8 mouse cellular contexts compared by ENCODE assay signal in the genomic region with DNA sequence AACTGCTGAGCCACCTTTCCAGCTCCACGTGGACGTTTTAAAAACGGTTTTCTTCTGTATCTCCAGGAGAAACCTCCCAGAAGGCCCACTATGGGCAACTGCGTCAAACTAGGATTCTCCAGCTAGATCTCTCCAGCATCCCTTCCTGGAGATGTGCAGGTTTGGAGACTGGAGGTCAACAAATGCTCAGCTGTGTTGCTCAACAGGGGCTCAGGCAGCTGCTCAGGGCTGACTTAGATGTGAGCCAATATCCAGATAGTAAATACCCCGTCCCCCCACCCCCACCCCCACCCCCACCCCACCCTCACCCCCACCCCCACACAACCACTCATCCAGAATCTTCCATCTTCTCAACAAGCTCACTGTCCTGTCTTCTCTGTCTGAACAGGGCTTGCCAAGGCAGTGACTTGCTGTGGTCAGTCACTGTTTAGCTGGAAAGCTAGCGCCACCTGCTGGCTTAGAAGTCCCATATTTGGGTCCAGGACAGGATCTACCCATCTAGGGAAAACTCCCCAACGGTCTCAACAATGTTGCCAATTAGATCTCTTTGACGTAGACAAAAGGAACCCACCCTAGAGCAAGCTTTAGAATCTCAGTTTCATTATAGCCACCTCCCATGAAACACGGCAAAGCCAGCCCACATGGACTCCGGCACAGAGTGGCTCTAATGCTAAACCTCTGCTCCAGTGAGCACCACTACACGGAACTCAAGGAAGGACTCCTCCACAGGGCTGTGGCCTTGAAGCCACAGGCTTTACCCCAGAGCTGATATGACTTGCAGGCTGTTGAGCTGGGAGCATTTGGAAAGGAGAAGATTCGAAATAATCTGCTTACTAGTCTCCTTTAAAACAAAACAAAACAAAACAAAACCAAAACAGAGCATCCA.
DNase-seq lines count a peak whose midpoint lies in the region; ATAC-seq and TF ChIP-seq lines count a peak whose summit lies in the region.

No protein-coding gene starts in this region.

- no peak overlapping the region for H3K4me3 ChIP-seq in embryonic facial prominence, embryonic 12.5 days
- H3K4me3 ChIP-seq in kidney, embryonic 15.5 days (replicated peaks): no peak overlapping the region
- H3K4me3 ChIP-seq in liver, postnatal 0 days (ENCODE audit: low read depth, low read length): no peak overlapping the region
- H3K4me3 ChIP-seq in olfactory bulb, adult 2 months (ENCODE audit: insufficient read depth, low read depth, low read length): no peak overlapping the region

- ATAC-seq in embryonic facial prominence, embryonic 12.5 days (ENCODE audit: insufficient number of reproducible peaks, insufficient read depth, low FRiP score, low TSS enrichment): peak; percentile 72; the same call in 1 of the 2 replicates
- peak; percentile 65; the same call in 1 of the 2 replicates for ATAC-seq in kidney, embryonic 15.5 days (replicated peaks; ENCODE audit: low FRiP score)
- 0 out of 2 replicates have a peak, but pooled peaks have one; percentile 38 for ATAC-seq in liver, postnatal 0 days

- 0 out of 2 replicates have a peak, but pooled peaks cover 4% of the 10 kb centered on the region for H3K4me1 ChIP-seq in embryonic facial prominence, embryonic 12.5 days
- peaks cover 7% of the 10 kb centered on the region for H3K4me1 ChIP-seq in kidney, embryonic 15.5 days
- no peaks in the 10 kb centered on the region for H3K4me1 ChIP-seq in liver, postnatal 0 days (ENCODE audit: insufficient read depth)
- no peaks in the 10 kb centered on the region; the same call in 1 of the 2 replicates for H3K4me1 ChIP-seq in olfactory bulb, adult 2 months (ENCODE audit: control insufficient read depth, insufficient read depth, low read length)

- H3K36me3 ChIP-seq in embryonic facial prominence, embryonic 12.5 days: no peaks in the 10 kb centered on the region
- no peaks in the 10 kb centered on the region for H3K36me3 ChIP-seq in kidney, embryonic 15.5 days
- no peaks in the 10 kb centered on the region for H3K36me3 ChIP-seq in liver, postnatal 0 days (replicated peaks; ENCODE audit: insufficient read depth, low read length)

- peak; percentile 86 for TF ChIP-seq CTCF in liver, postnatal 0 days (IDR thresholded peaks at IDR 0.05; ENCODE audit: low read depth)
- TF ChIP-seq CTCF in olfactory bulb, adult 2 months (IDR thresholded peaks at IDR 0.05; ENCODE audit: insufficient read depth, low read depth, low read length): 0 out of 2 replicates have a peak, but pooled peaks have one; percentile 27

- TF ChIP-seq POLR2A in olfactory bulb, adult 2 months (IDR thresholded peaks at IDR 0.05; ENCODE audit: insufficient read depth, low read depth, low read length): no peak

- no peak overlapping the region for H3K27ac ChIP-seq in embryonic facial prominence, embryonic 12.5 days
- H3K27ac ChIP-seq in kidney, embryonic 15.5 days: no peak overlapping the region
- H3K27ac ChIP-seq in liver, postnatal 0 days (ENCODE audit: low read depth): no peak overlapping the region
- H3K27ac ChIP-seq in olfactory bulb, adult 2 months (ENCODE audit: insufficient read depth, low read depth, low read length): no peak overlapping the region

- no peaks in the 10 kb centered on the region for H3K9me3 ChIP-seq in embryonic facial prominence, embryonic 12.5 days
- H3K9me3 ChIP-seq in kidney, embryonic 15.5 days (replicated peaks): no peaks in the 10 kb centered on the region
- H3K9me3 ChIP-seq in liver, postnatal 0 days (ENCODE audit: low read length): no peaks in the 10 kb centered on the region

- 0 out of 2 replicates have a peak, but pooled peaks cover 3% of the 10 kb centered on the region for H3K27me3 ChIP-seq in embryonic facial prominence, embryonic 12.5 days
- no peaks in the 10 kb centered on the region for H3K27me3 ChIP-seq in kidney, embryonic 15.5 days
- H3K27me3 ChIP-seq in liver, postnatal 0 days (ENCODE audit: insufficient read depth, low read length): no peaks in the 10 kb centered on the region

- H3K9ac ChIP-seq in embryonic facial prominence, embryonic 12.5 days: no peak overlapping the region
- no peak overlapping the region for H3K9ac ChIP-seq in kidney, embryonic 15.5 days
- H3K9ac ChIP-seq in liver, postnatal 0 days (replicated peaks): no peak overlapping the region

- WGBS in embryonic facial prominence, embryonic 12.5 days: 45% methylated on average over 12 of the region's 12 CpGs
- WGBS in kidney, embryonic 15.5 days: 46% methylated on average over 12 of the region's 12 CpGs
- 47% methylated on average over 12 of the region's 12 CpGs for WGBS in liver, postnatal 0 days (ENCODE audit: insufficient replicate concordance)
- 42% methylated on average over 12 of the region's 12 CpGs for WGBS in olfactory bulb, adult 2 months

- TF ChIP-seq EP300 in liver, postnatal 0 days (IDR thresholded peaks at IDR 0.05; ENCODE audit: low read depth): no peak

- no peak overlapping the region for H3K4me2 ChIP-seq in embryonic facial prominence, embryonic 12.5 days (replicated peaks)
- H3K4me2 ChIP-seq in kidney, embryonic 15.5 days: no peak overlapping the region
- H3K4me2 ChIP-seq in liver, postnatal 0 days (ENCODE audit: low read depth, low read length): no peak overlapping the region

- peak; percentile 87 for DNase-seq in 3T3-L1 (ENCODE audit: low read depth, low spot score)
- DNase-seq in adrenal gland, postnatal 14 days: peak; percentile 90
- DNase-seq in heart, adult 9 months (ENCODE audit: low spot score in 2 of 2): peak; percentile 53 to 74
- DNase-seq in liver, postnatal 0 days: peak; percentile 74
- DNase-seq in thymus, postnatal 36 days: peak; percentile 31 to 32

Comparison
In these comparisons a context has a peak if more than half of its experiments do, and no peak if none do; other contexts are left out.
1. DNase-seq: peak in every context shown above with its lines; median percentile 90 in adrenal gland, postnatal 14 days; 87 in 3T3-L1; 74 in liver, postnatal 0 days; 64 in heart, adult 9 months; 32 in thymus, postnatal 36 days.